Mouse (Mus musculus) embryonic facial prominence, embryonic 10.5 days (tissue): ENCODE data around the gene Sf3a1. TPM values are rescaled to one million over a fixed set of nuclear protein-coding genes. Genes with fewer than 3 reads are reported as not detected.
"Not testable (repeated sequence)": the region's sequence is repeated elsewhere in the genome, so short reads cannot be mapped to it uniquely, and the experiment has no call there.

Experiments
- DNase-seq: peaks from one replicate; pipeline ENCODE4 v3.0.0-alpha.2; 2017; ENCODE audit warnings: low spot score
- H3K27ac ChIP-seq: fragments of 300-500 bp; sonication (generic); replicated peaks from 2 replicates; pipeline ENCODE4 v1.5.1; 2016; ENCODE audit warnings: mild to moderate bottlenecking
- H3K27me3 ChIP-seq: fragments of 300-500 bp; sonication (generic); replicated peaks from 2 replicates; pipeline ENCODE4 v1.6.1; 2016; ENCODE audit warnings: low read depth, mild to moderate bottlenecking; ENCODE audit not compliant: poor library complexity, severe bottlenecking
- H3K36me3 ChIP-seq: fragments of 300-500 bp; sonication (generic); replicated peaks from 2 replicates; pipeline ENCODE4 v1.6.1; 2016; ENCODE audit warnings: mild to moderate bottlenecking, moderate library complexity
- H3K4me1 ChIP-seq: fragments of 300-500 bp; sonication (generic); 2 replicates; pipeline ENCODE4 v1.6.1; 2016
- H3K4me3 ChIP-seq: fragments of 300-500 bp; sonication (generic); 2 replicates; pipeline ENCODE4 v1.5.1; 2016; ENCODE audit warnings: mild to moderate bottlenecking, moderate library complexity
- H3K9me3 ChIP-seq: fragments of 300-500 bp; sonication (generic); 2 replicates; pipeline ENCODE4 v1.6.1; 2016; ENCODE audit warnings: mild to moderate bottlenecking
- WGBS: fragments of 180-500 bp; shearing (Covaris S2); methylation state at CpG from one replicate; pipeline ENCODE4 v1.1.7; 2016; 5-methylcytosine and 5-hydroxymethylcytosine counted together
- polyA plus RNA-seq: library from polyadenylated mRNA; unstranded; fragments of >200 nt; fragmentation: Nextera tagmentation; extraction: Ambion mirVana; gene quantifications from 2 replicates; pipeline ENCODE4 v1.2.1, GENCODE M21; 2016

The Sf3a1 gene
- polyA plus RNA-seq, 1 experiment from 2014 or later, result 102 TPM

DNA sequence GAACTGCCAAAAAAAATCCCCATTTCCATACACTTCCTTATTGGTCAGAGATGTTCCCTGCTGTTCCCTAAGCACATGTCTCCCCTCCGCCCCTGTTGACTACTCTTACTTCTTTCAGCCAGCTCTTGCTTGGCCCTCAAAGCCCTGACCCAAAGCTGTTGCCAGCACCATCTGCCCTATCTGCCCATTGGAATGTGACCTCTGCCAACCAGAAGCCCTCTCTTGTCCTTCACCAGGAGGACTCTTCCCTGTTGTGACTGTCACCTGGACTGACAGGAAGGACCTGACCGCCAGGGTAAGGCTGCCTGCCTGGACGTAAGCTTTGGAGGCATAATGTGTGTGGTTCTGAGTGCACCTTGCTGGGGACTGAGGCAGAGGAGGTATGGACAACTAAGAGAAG lies 38.5 kb upstream of the Sf3a1 start:
- DNase-seq, result no peak
- 75% methylated on average over 3 of the region's 3 CpGs for WGBS
- peaks cover 45% of the 10 kb centered on the region for H3K27me3 ChIP-seq
- no peak overlapping the region for H3K4me3 ChIP-seq
- H3K9me3 ChIP-seq, result peaks cover 6% of the 10 kb centered on the region; the same call in 1 of the 2 replicates
- H3K36me3 ChIP-seq, result no peaks in the 10 kb centered on the region
- peaks cover 17% of the 10 kb centered on the region for H3K4me1 ChIP-seq
- H3K27ac ChIP-seq, result no peak overlapping the region

DNA sequence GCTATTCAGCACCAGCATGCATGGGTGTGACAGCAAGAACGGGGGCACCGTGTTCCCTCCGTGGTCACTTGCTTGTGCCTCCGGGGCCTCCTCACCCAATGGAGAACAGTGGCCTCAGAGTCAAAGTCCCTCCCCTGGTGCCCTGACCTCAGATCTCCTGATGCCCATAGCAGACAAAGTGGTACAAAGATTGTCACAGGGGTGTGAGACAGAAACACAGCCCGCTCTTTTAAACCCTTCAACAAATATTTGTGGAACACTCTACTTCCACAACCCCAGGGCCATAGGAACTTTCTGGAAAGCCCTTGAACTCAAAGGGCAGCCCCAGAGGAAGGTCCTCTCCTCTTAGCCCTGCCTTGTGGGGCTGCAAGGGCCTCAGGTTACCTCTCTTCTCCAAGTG lies 37.9 kb upstream of the Sf3a1 start:
- WGBS, result 83% methylated on average over 5 of the region's 5 CpGs
- peaks cover 40% of the 10 kb centered on the region for H3K27me3 ChIP-seq
- H3K4me1 ChIP-seq, result peaks cover 17% of the 10 kb centered on the region
- DNase-seq, result no peak
- no peak overlapping the region for H3K27ac ChIP-seq
- peaks cover 6% of the 10 kb centered on the region; the same call in 1 of the 2 replicates for H3K9me3 ChIP-seq
- H3K4me3 ChIP-seq, result no peak overlapping the region
- H3K36me3 ChIP-seq, result no peaks in the 10 kb centered on the region

DNA sequence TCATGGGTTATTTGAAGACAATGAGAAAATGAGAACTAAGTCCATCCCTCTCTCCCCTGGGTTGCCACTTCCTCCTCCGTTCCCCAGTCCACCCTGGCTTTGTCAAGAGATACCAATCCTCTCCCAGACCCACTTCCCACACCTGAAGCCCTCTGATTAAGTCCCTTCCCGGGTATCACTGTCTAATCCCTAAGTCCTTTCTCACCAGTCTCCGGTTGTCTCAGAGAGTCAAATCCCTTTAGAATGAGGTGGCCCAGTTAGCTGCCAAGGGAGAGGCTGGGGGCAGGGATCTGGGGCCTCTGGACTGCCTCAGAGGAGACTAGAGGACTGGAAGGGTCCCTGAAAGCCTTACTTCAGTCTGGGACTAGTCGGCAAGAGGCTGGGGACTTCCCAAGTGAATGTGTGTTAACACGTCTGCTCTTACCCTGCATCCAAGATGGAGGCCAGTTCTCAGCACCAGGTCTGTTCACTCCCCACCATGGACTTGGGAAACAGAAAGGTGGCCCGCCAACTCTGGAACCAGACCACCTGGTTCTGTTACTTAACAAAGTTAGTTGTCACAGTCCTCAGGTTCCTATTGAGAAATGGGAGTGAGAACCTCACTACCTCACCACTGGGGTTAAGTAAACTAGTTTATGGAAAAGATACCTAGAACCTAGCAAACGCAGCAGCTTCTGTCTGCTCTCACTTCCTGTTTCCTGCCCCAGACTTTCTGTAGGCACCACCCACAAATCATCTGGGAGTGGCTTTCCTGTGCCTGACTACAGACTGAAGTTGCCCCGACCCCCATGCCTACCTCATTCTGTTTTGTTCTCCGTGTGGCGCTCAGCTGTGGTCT lies 37.2 kb upstream of the Sf3a1 start, which contains the start of gene Sec14l2:
Gene Sec14l2, minus strand, starts transcription at position 674 of the 838 bp plus-strand sequence.
- no peak for DNase-seq
- Histone ChIP-seq H3K27ac (no peak within 1 kb of the TSS), H3K4me1 (peaks cover 10% of the 10 kb centered on the region), H3K4me3 (no peak within 1 kb of the TSS), H3K36me3 (no peaks in the 10 kb centered on the region), H3K9me3 (peaks cover 6% of the 10 kb centered on the region; the same call in 1 of the 2 replicates), H3K27me3 (peaks cover 33% of the 10 kb centered on the region)
- WGBS, result 71% methylated on average over 10 of the region's 10 CpGs

DNA sequence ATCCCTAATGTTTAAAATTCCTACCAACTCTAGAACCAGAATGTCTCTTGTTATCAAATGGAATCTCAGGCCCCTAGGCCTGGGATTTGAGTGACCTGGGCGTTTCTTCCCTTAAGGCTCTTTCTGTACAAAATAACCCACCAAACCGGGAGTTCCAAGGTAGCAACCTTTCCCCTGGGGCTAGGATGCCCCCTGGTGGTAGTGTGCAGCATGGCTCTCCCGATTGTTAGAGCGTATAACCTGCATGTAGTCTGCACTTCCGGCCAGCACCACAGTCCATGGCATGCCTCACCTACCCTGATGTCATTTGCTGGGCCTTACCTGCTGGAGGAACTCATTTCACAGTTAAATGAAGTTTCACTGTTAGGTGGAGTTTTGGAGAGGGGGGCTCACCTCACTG lies 36.2 kb upstream of the Sf3a1 start:
- Histone ChIP-seq H3K4me3 (no peak overlapping the region), H3K27me3 (peaks cover 23% of the 10 kb centered on the region), H3K4me1 (peaks cover under 1% of the 10 kb centered on the region; the same call in 1 of the 2 replicates), H3K36me3 (no peaks in the 10 kb centered on the region), H3K9me3 (peaks cover 6% of the 10 kb centered on the region; the same call in 1 of the 2 replicates), H3K27ac (no peak overlapping the region)
- peak; percentile 50 for DNase-seq
- 62% methylated on average over 5 of the region's 5 CpGs for WGBS

DNA sequence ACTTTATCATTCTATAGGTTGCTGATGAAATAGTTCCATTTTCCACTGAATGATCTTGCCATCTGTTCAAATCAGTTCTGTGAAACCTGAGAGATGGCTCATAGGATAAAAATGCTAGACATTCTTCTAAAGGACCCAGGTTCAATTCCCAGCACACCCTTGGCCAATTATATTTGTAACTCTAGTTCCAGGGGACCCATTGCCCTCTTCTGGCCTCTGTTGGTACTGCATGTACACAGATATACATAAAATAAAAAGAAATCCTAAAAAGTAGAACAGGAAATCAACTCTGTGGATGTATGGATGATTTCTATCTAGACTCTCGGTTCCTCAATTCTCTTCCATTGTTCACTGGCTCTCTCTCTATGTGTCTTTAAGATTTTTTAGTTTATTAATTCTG lies 33.1 kb upstream of the Sf3a1 start:
- H3K9me3 ChIP-seq, result peaks cover 6% of the 10 kb centered on the region; the same call in 1 of the 2 replicates
- no peak overlapping the region for H3K4me3 ChIP-seq
- peaks cover 5% of the 10 kb centered on the region; the same call in 1 of the 2 replicates for H3K4me1 ChIP-seq
- DNase-seq, result no peak
- WGBS, result 90% methylated on average over 1 of the region's 1 CpGs
- H3K27me3 ChIP-seq, result no peaks in the 10 kb centered on the region
- H3K27ac ChIP-seq, result no peak overlapping the region
- no peaks in the 10 kb centered on the region for H3K36me3 ChIP-seq

DNA sequence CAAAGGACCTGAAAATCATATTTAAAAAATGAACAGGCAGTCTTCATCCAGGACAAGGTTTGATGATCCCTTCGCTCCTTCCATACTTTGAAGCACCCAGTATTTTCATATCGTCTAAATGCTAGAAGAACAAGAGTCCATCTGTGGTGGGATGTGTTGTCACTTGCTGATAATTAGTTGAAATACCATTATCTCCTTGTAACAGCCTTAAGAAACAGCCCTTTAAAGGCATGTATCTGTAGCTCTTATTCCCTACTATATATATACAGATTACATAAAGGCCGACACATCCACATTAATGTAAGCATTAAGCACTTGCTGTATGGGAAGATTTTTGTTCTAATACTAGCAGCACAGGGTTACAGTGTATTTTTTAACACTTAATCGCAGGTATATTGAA lies 31.7 kb upstream of the Sf3a1 start:
- not testable (repeated sequence) for H3K27ac ChIP-seq, H3K4me3 ChIP-seq, H3K36me3 ChIP-seq, H3K9me3 ChIP-seq, H3K4me1 ChIP-seq, H3K27me3 ChIP-seq, DNase-seq
- WGBS, result 92% methylated on average over 4 of the region's 4 CpGs

DNA sequence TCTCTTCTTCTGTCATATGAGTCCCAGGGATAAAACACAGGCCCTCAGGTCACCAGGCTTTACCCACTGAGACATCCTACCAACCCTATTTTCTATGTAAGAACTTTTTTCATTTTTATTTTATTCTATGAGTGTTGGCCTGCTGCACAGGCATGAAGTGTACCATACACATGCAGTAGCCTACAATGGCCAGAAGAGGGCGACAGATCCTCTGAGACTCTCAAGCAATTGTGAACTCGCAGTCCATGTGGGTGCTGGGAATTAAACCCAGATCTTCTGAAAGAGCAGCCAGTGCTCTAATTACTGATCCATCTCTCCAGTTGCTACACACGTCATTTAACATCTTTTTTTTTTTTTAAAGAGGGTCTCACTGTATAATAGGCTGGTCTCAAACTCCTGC lies 26.7 kb upstream of the Sf3a1 start:
- Histone ChIP-seq H3K27me3 (no peaks in the 10 kb centered on the region), H3K36me3 (peaks cover 20% of the 10 kb centered on the region), H3K27ac (no peak overlapping the region), H3K9me3 (no peaks in the 10 kb centered on the region), H3K4me3 (no peak overlapping the region), H3K4me1 (peaks cover 24% of the 10 kb centered on the region)
- DNase-seq, result no peak
- WGBS, result 58% methylated on average over 3 of the region's 3 CpGs

DNA sequence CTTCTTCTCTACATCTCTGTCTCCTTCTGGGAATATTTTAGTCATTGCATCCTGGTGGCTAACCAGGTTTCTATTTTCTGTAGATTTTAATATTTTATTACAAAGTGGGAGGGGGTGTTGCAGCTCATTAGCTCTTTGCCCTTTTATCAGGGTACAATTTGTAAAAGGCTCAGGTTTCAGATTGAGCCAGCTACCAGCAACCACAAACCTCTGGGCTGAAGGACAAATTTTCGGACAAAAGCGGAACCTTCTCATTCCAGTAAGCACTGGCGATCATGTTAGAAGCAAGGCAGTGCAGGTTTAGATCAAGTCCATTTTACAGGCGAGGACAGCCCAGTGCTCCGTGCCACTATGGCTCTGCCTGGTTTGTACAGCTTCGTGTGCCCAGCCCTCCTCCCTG lies 25.8 kb upstream of the Sf3a1 start:
- H3K27ac ChIP-seq, result no peak overlapping the region

DNA sequence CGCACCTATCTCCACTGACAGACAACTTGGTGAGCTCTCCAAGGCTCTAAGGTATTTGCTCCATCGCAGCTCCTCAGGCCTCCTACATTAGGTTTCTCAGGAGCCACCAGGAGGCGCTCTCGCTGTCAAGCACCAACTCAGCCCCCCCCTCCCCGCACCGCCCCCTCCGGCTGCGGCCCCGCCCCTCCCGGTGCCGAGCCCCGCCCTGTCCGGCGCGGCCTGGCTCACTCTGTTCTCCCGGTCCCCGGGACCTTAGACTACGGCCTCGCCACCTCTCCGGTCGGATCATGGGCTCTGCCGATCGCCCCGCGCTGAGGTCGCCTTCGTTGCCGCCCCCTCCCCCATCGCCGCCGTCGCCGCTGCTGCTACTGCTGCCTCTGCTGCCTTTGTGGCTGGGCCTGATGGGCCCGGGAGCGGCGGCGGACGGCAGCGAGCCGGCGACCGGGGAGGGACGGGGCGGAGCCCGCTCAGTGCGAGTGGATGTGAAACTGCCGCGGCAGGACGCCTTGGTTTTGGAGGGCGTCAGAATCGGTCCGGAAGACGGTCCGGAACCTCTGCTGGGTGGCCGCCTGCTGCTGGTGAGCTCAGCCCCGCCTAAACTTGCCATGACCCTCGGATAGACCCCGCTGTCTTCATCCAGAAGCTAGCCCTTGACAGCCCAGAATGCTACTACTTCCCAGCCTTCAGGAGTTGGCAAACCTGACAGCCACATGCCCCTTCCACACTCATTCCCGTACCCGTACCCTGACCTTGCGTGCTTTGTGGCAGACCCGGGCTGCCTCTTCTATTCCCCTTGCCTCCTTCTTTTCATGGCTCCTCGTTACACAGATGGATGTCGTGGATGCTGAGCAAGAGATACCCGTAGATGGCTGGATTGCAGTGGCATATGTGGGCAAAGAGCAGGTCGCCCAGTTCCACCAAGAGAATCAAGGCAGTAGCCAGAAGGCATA lies 24.9 kb upstream of the Sf3a1 start, which contains the start of gene Rnf215:
Gene Rnf215, plus strand, starts transcription at position 217 of the 950 bp plus-strand sequence.
- 2% methylated on average over 66 of the region's 66 CpGs for WGBS
- Histone ChIP-seq H3K4me3 (peak within 1 kb of the TSS; percentile 66), H3K36me3 (peaks cover 38% of the 10 kb centered on the region), H3K27ac (peak within 1 kb of the TSS; percentile 90), H3K4me1 (peaks cover 24% of the 10 kb centered on the region), H3K9me3 (no peaks in the 10 kb centered on the region), H3K27me3 (no peaks in the 10 kb centered on the region)
- peak; percentile 94 for DNase-seq

More for the DNA sequence above, 25.8 kb upstream of the Sf3a1 start:
- peaks cover 30% of the 10 kb centered on the region for H3K36me3 ChIP-seq
- no peak for DNase-seq
- H3K4me3 ChIP-seq, result peak overlapping the region; percentile 66
- H3K27me3 ChIP-seq, result no peaks in the 10 kb centered on the region
- H3K9me3 ChIP-seq, result no peaks in the 10 kb centered on the region
- WGBS, result 62% methylated on average over 6 of the region's 6 CpGs
- peaks cover 24% of the 10 kb centered on the region for H3K4me1 ChIP-seq

DNA sequence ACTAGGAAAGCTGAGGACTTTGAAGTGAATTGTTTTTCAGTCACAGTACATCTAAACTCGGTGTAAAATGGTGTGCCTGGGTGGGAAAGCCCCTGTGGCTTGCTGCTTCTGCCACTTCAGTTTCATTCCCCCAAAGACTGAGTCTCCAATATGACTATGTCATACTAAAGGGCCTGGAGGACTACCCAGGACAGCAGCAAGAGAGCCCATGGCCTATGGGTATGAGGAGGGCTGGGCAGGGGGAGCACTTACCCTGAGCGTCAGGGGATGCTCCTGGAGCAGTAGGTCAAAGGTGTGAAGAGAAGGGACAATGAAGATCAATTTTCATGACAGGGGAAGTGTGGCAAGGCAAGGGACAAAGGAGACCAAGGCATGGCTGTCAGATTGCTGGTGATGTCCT lies 21.2 kb upstream of the Sf3a1 start:
- 78% methylated on average over 2 of the region's 2 CpGs for WGBS
- Histone ChIP-seq H3K4me3 (no peak overlapping the region), H3K27me3 (no peaks in the 10 kb centered on the region), H3K27ac (no peak overlapping the region), H3K36me3 (peaks cover 75% of the 10 kb centered on the region), H3K9me3 (no peaks in the 10 kb centered on the region), H3K4me1 (peaks cover 19% of the 10 kb centered on the region)
- DNase-seq, result no peak

DNA sequence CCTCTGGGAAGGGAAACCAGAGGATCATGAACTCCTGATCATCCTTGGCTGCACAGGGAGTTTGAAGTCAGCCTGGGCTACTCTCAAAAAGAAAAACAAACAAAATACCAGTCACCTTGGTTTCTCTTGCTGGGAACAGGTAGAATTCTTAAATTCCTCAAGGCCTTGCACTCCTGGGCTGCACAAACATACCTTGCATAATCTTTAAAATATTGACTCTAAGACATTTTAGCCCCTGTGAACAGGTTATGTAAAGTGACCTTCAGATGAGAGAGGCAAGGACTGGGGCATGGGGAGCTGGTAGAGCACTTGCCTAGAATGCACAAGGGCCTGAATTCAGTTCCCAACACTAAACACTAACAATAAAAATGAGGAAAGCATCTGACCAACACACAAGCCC lies 18.6 kb upstream of the Sf3a1 start:
- no peaks in the 10 kb centered on the region for H3K9me3 ChIP-seq
- no peaks in the 10 kb centered on the region for H3K27me3 ChIP-seq
- H3K36me3 ChIP-seq, result peaks cover 81% of the 10 kb centered on the region
- no peak overlapping the region for H3K27ac ChIP-seq
- H3K4me1 ChIP-seq, result peaks cover 4% of the 10 kb centered on the region
- DNase-seq, result no peak
- H3K4me3 ChIP-seq, result no peak overlapping the region

DNA sequence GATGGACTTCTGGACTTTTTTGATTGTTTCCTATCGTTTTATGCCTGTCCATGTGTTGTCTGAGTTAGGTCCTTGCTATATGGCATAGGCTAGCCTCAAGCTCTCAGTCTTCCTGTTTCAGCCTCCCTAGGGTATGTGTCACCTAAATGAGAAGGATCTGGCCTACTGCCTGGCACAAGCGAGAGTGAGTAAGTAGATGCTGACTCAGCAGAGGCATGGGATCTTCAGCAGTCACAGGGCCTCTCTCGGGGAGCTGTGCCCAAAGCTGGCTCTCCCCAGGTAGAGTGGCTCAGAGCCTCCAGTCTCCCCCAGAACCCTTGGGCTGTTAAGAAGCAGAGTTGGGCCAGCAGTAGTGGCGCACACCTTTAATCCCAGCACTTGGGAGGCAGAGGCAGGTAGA lies 17.8 kb upstream of the Sf3a1 start:
- Histone ChIP-seq H3K4me3 (no peak overlapping the region), H3K27ac (no peak overlapping the region), H3K9me3 (no peaks in the 10 kb centered on the region), H3K36me3 (peaks cover 77% of the 10 kb centered on the region), H3K4me1 (no peaks in the 10 kb centered on the region), H3K27me3 (no peaks in the 10 kb centered on the region)
- DNase-seq, result no peak
- whole genome bisulfite sequencing, result 89% methylated on average over 4 of the region's 4 CpGs
